Mouse (Mus musculus) liver, embryonic 14.5 days (tissue): ENCODE measurements around the gene Tmem164.

Experiments
- CTCF ChIP-seq: IDR thresholded peaks from 2 replicates; pipeline ENCODE4 v1.5.1; 2016; ENCODE audit warnings: antibody characterized with exemption, low read depth, control low read depth
- EP300 ChIP-seq: IDR thresholded peaks from 2 replicates; pipeline ENCODE4 v1.6.1; 2016; ENCODE audit warnings: antibody characterized with exemption, low read depth

DNA sequence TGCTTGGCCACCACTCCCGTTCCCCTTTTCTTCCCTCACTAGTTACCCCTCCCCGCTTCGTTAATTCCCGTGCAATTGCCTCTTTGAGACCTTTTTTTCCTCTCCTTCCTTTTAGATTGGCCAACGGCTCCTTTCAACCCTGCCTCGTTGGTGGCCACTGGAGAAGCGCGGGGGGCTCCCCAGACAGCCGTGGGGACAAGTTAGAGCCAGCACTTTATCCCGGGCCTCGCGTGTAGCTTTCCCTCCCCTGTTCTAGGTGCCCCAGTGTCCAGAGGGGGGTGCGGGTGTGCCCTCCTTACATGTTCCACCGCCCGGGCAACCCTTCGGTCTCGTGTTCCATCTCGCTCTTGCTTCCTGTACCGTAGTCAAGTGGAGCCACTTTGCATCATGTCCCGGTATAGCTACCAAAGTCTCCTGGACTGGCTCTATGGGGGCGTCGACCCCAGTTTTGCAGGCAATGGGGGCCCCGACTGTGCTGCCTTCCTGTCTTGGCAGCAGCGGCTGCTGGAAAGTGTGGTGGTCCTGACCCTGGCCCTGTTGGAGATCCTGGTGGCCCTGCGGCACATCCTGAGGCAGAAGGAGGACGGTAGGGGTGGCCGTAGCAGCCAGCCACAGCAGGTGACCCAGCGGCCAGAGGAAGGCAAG, 1.1 kb downstream of the Tmem164 start:
- TF ChIP-seq EP300 (no peak), CTCF (no peak)
